Mouse (Mus musculus): ENCODE results near the gene Vps41.

Gene Vps41

DNA sequence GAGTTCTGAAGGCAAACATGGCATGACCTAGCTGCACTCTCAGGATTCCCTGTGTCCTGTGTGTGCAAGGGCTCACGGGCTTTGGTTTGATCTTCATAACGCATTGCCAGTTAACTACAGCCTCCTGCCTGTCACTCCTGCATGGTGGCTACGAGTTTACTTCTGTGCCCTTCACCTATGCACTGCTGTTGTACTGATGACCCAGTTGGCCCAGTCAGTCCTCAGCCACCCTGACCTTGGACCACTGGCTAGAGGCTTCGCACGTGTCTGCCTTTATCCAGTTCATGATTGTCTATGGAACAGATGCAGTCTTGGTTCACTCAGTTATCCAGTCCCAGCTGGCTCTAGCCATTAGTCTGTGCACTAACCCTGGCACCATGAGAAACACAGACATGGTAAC, 151.7 kb downstream of the Vps41 start:
- DNase-seq (ENCODE audit: low spot score), result no peak

DNA sequence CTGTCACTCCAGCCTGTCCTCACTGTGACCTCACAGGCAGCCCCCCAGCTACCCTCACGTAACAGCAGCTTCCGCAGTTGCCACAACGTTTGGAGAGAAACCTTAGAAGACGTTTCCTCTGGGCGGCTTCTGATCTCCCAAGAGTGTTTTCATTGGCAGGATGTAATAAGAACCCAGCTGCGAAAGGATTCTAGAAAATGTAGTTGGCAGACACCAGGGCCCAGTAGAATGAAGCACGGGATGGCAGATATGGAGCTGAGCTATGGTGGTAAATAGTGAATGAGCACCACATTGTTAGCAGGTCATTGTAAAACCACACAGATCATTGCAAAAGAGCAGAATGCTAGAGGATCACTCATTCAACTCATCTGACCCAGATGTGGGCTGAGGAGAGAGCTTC, 158.2 kb downstream of the Vps41 start:
- DNase-seq (ENCODE audit: low spot score), result no peak

- DNase-seq (ENCODE audit: low spot score), result no peak
These were observed 175.8 kb downstream of the Vps41 start for GRCm38 (mm10) chr13:18892910-18893309.

DNA sequence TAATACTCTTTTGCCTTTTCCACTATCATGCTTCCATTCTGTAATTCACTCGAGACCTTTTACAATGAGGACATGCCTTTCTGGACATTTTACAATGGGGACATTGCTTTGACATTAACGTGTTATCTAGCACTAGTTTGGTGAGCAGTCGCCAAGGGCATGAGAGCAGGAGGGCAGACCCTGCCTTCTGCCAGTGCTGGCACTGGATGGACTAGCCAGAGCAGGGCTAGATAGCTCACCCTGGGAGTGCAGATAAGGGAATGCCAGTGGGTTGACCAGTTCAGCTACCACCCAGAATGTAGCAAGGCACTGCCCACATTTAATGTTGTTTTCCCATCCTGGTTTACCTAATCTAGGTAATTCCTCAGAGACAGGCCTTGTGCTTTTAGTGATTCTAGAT, 179.7 kb downstream of the Vps41 start:
- DNase-seq (ENCODE audit: low spot score), result no peak

DNA sequence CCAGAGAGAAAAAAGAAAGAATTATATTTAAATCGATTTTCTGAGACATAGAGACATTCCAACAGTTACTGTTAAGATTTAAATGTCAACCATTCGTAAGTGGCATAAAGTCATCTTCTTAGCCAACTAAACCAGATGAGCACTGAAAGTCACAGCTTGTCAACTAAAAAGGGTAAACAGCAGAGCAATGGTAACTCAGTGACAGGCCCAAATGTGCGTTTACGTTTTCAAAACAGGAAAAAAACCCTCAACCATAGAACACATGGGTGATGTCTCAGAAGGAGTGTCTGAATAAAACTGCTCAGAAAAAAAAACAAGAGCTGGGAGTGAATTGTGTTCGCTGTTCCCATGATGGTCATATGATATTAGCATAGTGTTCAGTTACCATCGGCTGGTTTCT, 186.5 kb downstream of the Vps41 start:
- no peak for DNase-seq (ENCODE audit: low spot score)

DNA sequence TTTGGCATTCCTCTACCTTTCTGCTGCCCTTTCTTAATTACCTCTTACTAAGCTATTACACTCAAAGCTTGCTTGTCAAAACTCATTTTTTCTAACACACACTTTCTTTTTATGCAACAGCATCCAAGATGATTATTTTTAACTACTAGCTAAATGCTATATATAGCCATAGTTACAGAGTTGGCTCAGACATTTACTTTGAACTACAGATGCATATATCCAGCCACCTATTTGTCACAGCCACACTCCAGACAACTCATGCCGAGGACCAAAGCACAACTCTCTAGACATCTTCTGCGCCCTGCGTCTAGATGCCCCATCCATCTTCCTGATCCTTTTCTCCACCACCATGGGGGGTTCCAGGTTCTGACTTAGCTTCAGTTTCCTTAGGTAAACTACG, 197.7 kb downstream of the Vps41 start:
- DNase-seq (ENCODE audit: low spot score), result no peak

Data from urinary bladder, postnatal 25 days (tissue).